9 mouse cellular contexts compared by ENCODE assay signal in the genomic region with DNA sequence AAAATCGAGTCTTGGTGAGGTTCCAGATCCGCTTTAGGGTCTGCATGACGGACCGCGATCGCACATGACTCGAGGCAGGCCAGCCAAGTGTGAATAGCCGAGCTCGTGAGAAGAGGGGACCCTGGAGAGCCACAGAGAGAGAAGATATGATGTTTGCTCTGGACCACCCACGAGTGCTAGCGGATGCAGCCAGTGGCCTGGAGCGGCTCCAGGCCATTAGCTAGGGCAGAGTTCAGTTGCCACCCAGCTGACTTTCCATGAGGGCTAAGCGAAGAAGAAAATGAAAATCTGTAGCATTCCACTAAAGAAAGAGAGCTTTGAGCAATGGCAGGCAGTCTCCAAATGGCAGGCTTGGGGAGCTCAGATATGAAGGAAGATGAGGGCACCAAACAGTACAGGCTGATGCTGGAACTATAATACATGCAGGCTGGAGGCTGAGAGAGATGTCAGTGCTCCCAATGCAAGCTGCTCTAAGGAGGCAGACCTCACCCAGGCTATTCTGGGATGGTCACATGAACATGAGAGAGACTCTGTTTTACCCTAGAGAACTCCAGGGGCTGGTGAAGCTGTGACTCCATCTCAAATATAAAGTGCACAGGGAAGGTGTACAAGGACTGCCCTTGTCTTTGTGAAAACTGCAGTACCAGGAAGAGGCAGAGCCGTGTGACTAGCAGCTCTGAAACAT. TPM values are rescaled to one million over a fixed set of nuclear protein-coding genes. Genes with fewer than 3 reads are reported as not detected.
DNase-seq lines count a peak whose midpoint lies in the region; ATAC-seq and TF ChIP-seq lines count a peak whose summit lies in the region.
"Had no signal": no experiment of that assay in that cellular context is flagged by ENCODE, and none has a peak within 500 bp of the region (broad histone marks: within the 10 kb centered on the region; RNA-seq: fewer than 3 reads in every experiment).

No protein-coding gene starts in this region.

- TF ChIP-seq CTCF in small intestine, adult 2 months (IDR thresholded peaks at IDR 0.05; ENCODE audit: extremely low read depth, insufficient read length, insufficient replicate concordance, low read depth, low read length) = no peak

- peak; percentile 57 for ATAC-seq in kidney, embryonic 14.5 days (ENCODE audit: low FRiP score, low TSS enrichment)

- H3K4me2 ChIP-seq in kidney, embryonic 14.5 days (replicated peaks; ENCODE audit: low read depth, low read length) = no peak overlapping the region

- 11% methylated on average over 14 of the region's 14 CpGs for WGBS in kidney, embryonic 14.5 days
- WGBS in small intestine, adult 2 months = 79% methylated on average over 14 of the region's 14 CpGs

- H3K36me3 ChIP-seq in kidney, embryonic 14.5 days (ENCODE audit: control insufficient read depth, insufficient read depth, low read length) = no peaks in the 10 kb centered on the region; the same call in 1 of the 2 replicates
- H3K36me3 ChIP-seq in small intestine, adult 2 months (ENCODE audit: control insufficient read depth, insufficient read depth, low read length) = peaks cover 1% of the 10 kb centered on the region; the same call in 1 of the 2 replicates

- H3K9ac ChIP-seq in kidney, embryonic 14.5 days (ENCODE audit: low read depth, low read length) = no peak overlapping the region

- no peaks in the 10 kb centered on the region; the same call in 1 of the 2 replicates for H3K27me3 ChIP-seq in kidney, embryonic 14.5 days (ENCODE audit: control insufficient read depth, insufficient read depth, low read length)
- H3K27me3 ChIP-seq in small intestine, adult 2 months (ENCODE audit: control insufficient read depth, insufficient read depth, low read length) = no peaks in the 10 kb centered on the region

- peak; percentile 61 for DNase-seq in embryo, embryonic 10.5 days (ENCODE audit: low spot score)
- no peak for DNase-seq in embryo, embryonic 11 days
- peak; percentile 68 for DNase-seq in lung, postnatal 10 days
- no peak for DNase-seq in lung, postnatal 14 days
- DNase-seq in adrenal gland, postnatal 14 days = no peak
- DNase-seq in frontal cortex, adult 2 months (ENCODE audit: extremely low spot score in 1 of 2, low spot score in 1 of 2) = no peak
- DNase-seq: B cell, adult 2 months had no signal

- H3K9me3 ChIP-seq in kidney, embryonic 14.5 days (ENCODE audit: control insufficient read depth, low read length) = no peaks in the 10 kb centered on the region

- H3K27ac ChIP-seq in kidney, embryonic 14.5 days (ENCODE audit: low read depth, low read length) = peak overlapping the region; percentile 76
- peak overlapping the region; percentile 19 for H3K27ac ChIP-seq in small intestine, adult 2 months (ENCODE audit: insufficient read depth, low read depth, low read length)

- H3K4me1 ChIP-seq in kidney, embryonic 14.5 days (ENCODE audit: control insufficient read depth, insufficient read depth, low read length) = peaks cover 56% of the 10 kb centered on the region
- peaks cover 32% of the 10 kb centered on the region for H3K4me1 ChIP-seq in small intestine, adult 2 months (ENCODE audit: control insufficient read depth, insufficient read depth, insufficient read length, low read length)

- no peak for TF ChIP-seq POLR2A in small intestine, adult 2 months (IDR thresholded peaks at IDR 0.05; ENCODE audit: low read depth, low read length)

- H3K4me3 ChIP-seq in kidney, embryonic 14.5 days (ENCODE audit: low read length) = no peak overlapping the region
- H3K4me3 ChIP-seq in small intestine, adult 2 months (ENCODE audit: low read depth, low read length) = no peak overlapping the region

RNA-seq across cellular contexts. Expression of a gene that starts 17.3 kb away (rescaled TPM):
- 33.8 and 37.3 TPM in 2 replicates for polyA plus RNA-seq in kidney, embryonic 14.5 days (2014; fragmentation: Nextera tagmentation; extraction: Ambion mirVana)
- 48.5 and 115 TPM in 2 replicates for polyA plus RNA-seq in small intestine, adult 2 months (2012; rRNA removed)
- total RNA-seq in adrenal gland, postnatal 14 days (2021) = 56.5 and 57.5 TPM in 2 replicates
- polyA plus RNA-seq in frontal cortex, adult 2 months (2012; rRNA removed) = 37.9 and 39.9 TPM in 2 replicates

RNA-seq across cellular contexts. Expression of a gene that starts 17.6 kb away (rescaled TPM):
- polyA plus RNA-seq in kidney, embryonic 14.5 days (2014; fragmentation: Nextera tagmentation; extraction: Ambion mirVana) = 0.57 and 1.4 TPM in 2 replicates
- 0.15 and 0.25 TPM in 2 replicates for polyA plus RNA-seq in small intestine, adult 2 months (2012; rRNA removed)
- 0.30 and 0.48 TPM in 2 replicates for total RNA-seq in adrenal gland, postnatal 14 days (2021)
- polyA plus RNA-seq in frontal cortex, adult 2 months (2012; rRNA removed) = 1.9 and 2.1 TPM in 2 replicates

RNA-seq across cellular contexts. Expression of a gene that starts 41.2 kb away (rescaled TPM):
- 10.4 and 11.1 TPM in 2 replicates for polyA plus RNA-seq in kidney, embryonic 14.5 days (2014; fragmentation: Nextera tagmentation; extraction: Ambion mirVana)
- 6.9 and 12.1 TPM in 2 replicates for polyA plus RNA-seq in small intestine, adult 2 months (2012; rRNA removed)
- total RNA-seq in adrenal gland, postnatal 14 days (2021) = 15.6 and 16.0 TPM in 2 replicates
- 34.8 and 36.4 TPM in 2 replicates for polyA plus RNA-seq in frontal cortex, adult 2 months (2012; rRNA removed)

RNA-seq across cellular contexts. Expression of a gene that starts 41.3 kb away (rescaled TPM):
- 22.3 and 37.7 TPM in 2 replicates for polyA plus RNA-seq in kidney, embryonic 14.5 days (2014; fragmentation: Nextera tagmentation; extraction: Ambion mirVana)
- 23.1 and 44.6 TPM in 2 replicates for polyA plus RNA-seq in small intestine, adult 2 months (2012; rRNA removed)
- total RNA-seq in adrenal gland, postnatal 14 days (2021) = 38.6 and 45.9 TPM in 2 replicates
- polyA plus RNA-seq in frontal cortex, adult 2 months (2012; rRNA removed) = 28.2 and 31.2 TPM in 2 replicates

Comparison
In these comparisons a context has a peak if more than half of its experiments do, and no peak if none do; other contexts are left out.
1. DNase-seq: peak in embryo, embryonic 10.5 days (single experiment) and lung, postnatal 10 days (single experiment); none in embryo, embryonic 11 days (single experiment), lung, postnatal 14 days (single experiment), adrenal gland, postnatal 14 days (single experiment) and frontal cortex, adult 2 months (0 of 2).